Mouse (Mus musculus): ENCODE data around the gene Pacsin2. TPM values are rescaled to one million over a fixed set of nuclear protein-coding genes. Genes with fewer than 3 reads are reported as not detected.

Pacsin2 gene
- polyA plus RNA-seq, 1 experiment from 2014 or later = 61.0 TPM

DNA sequence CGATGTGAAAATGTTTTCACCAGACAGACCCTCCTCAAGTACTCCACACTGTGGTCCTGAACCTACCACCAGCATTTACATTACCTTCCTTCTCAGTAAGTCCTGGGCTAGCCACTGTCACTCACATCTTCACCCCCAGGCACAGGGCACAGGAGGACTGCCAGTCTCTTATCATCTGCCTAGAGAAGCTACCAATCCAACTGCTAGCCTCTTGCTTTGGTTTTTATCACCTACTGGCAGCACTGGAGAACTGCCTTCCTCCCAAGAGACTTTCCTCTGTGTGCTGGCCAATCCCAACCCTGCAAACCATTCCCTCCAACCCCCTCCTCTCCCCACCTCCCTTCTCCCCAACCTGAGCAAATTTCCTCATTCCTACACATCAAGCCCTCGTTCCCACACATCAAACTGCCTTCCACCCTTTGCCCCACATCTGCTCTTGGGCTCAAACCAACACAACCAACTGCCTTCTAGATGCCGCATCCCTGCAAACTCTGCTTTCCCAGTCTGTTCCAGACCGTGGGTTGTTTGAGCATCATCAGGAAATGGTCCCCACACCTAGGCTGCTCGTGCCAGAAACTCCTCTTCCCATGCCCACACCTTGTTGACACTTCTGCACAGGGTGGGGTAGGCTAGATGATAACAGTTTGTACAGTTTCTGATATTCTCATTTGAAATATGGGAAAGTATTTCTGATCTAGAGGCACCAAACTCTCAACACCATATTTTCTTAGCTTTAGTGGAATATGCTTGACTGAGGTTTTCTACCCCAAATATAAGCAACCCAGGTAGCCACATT is 40.6 kb downstream of the Pacsin2 start:
- WGBS = 74% methylated on average over 5 of the region's 5 CpGs
- Histone ChIP-seq H3K4me1 (peaks cover 20% of the 10 kb centered on the region), H3K27ac (no peak overlapping the region)

DNA sequence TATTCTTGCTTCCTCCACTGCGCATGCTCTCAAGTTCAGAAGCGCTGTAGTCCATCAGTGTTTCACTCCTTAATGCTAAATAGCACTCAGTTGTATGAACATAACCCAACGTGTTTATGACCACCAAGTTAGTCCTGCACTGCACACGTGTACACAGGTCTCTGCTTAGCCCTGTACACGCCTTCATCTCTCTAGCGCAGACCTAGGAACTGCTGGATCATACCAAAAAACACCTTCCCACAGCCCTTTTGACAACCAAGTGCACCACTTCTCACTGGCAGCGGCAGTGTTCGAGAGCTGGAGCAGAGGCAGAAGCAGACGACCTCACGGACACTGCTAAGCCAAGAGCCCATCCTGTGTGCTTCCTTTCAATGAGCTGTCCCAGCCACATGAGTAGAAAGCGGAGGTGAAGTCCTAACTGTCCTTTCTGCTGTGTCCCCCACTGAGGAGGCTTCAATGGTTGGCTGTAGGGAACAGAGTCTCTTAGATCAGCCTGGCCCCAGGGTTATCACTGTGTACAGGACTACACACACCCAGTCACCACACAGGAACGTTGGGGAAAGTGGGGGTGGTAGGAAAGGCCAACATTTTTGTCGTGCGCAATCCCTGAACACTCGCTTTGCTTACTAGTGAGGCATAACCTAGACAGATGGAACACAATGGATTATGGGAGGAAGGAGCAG is 42.0 kb downstream of the Pacsin2 start:
- no peak for DNase-seq (ENCODE audit: low spot score)
- 93% methylated on average over 15 of the region's 15 CpGs for WGBS
- Histone ChIP-seq H3K4me3 (no peak overlapping the region), H3K36me3 (no peaks in the 10 kb centered on the region), H3K9me3 (replicated peaks) (no peaks in the 10 kb centered on the region), H3K4me1 (peaks cover 20% of the 10 kb centered on the region), H3K27me3 (ENCODE audit: low read depth, poor library complexity, severe bottlenecking) (no peaks in the 10 kb centered on the region), H3K27ac (no peak overlapping the region)

More for the DNA sequence above, 40.6 kb downstream of the Pacsin2 start:
- DNase-seq (ENCODE audit: low spot score) = no peak
- Histone ChIP-seq H3K9me3 (replicated peaks) (no peaks in the 10 kb centered on the region), H3K36me3 (no peaks in the 10 kb centered on the region), H3K27me3 (ENCODE audit: low read depth, poor library complexity, severe bottlenecking) (no peaks in the 10 kb centered on the region), H3K4me3 (no peak overlapping the region)

DNA sequence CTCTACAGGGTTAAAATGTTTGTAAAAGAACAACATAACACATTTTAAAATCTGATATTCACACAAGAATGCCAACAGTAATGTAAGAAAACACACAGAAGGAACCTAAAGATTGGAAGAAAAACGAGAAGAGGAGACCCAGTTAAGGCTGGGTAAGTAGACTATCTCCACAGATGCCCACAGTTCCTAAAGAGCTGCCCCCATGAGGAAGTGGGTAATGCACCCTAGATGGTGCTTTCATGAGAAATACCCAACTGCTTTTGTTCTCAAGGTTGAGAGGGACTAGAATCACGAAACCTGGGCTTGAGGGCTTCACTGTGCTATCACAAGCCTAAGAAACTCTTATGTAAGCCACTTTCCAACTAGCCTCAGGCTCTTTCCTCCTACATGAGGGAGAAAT is 44.8 kb downstream of the Pacsin2 start:
- H3K4me3 ChIP-seq = no peak overlapping the region
- no peak overlapping the region for H3K27ac ChIP-seq
- no peaks in the 10 kb centered on the region for H3K9me3 ChIP-seq (replicated peaks)
- 76% methylated on average over 2 of the region's 2 CpGs for WGBS
- DNase-seq (ENCODE audit: low spot score) = no peak
- H3K4me1 ChIP-seq = peaks cover 8% of the 10 kb centered on the region; the same call in 1 of the 2 replicates
- H3K36me3 ChIP-seq = no peaks in the 10 kb centered on the region
- no peaks in the 10 kb centered on the region for H3K27me3 ChIP-seq (ENCODE audit: low read depth, poor library complexity, severe bottlenecking)

- Histone ChIP-seq H3K9me3 (replicated peaks) (no peaks in the 10 kb centered on the region), H3K27me3 (ENCODE audit: low read depth, poor library complexity, severe bottlenecking) (no peaks in the 10 kb centered on the region), H3K27ac (no peak overlapping the region), H3K4me1 (peaks cover 5% of the 10 kb centered on the region; the same call in 1 of the 2 replicates), H3K36me3 (no peaks in the 10 kb centered on the region), H3K4me3 (no peak overlapping the region)
- DNase-seq (ENCODE audit: low spot score) = no peak
Observed at GRCm38 (mm10) chr15:83418685-83419084, 45.7 kb downstream of the Pacsin2 start.

DNA sequence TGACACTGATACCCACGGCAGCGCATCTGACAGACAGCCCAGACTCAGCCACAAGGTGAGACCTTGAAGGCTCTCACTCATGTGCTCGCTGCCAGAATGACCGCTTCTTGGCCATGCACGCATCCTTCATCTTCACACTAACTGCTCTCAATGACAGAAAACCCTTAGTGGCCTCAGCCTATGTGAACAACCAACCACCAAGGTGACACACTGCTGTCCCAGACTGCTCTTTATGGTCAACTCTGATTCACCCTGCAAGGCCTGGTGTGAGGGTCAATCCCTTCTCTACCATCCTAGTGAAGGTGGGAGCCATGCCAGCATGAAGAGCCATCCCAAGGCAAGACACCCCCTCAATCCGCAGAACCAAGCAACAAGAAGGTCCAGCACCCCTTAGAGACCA is 46.5 kb downstream of the Pacsin2 start:
- DNase-seq (ENCODE audit: low spot score) = no peak
- Histone ChIP-seq H3K27me3 (ENCODE audit: low read depth, poor library complexity, severe bottlenecking) (no peaks in the 10 kb centered on the region), H3K27ac (no peak overlapping the region), H3K36me3 (no peaks in the 10 kb centered on the region), H3K4me1 (0 out of 2 replicates have a peak, but pooled peaks cover 3% of the 10 kb centered on the region), H3K9me3 (replicated peaks) (no peaks in the 10 kb centered on the region), H3K4me3 (no peak overlapping the region)
- 91% methylated on average over 6 of the region's 6 CpGs for WGBS

GRCm38 (mm10) chr15:83417407-83417806 is 47.0 kb downstream of the Pacsin2 start:
- no peak for DNase-seq (ENCODE audit: low spot score)
- Histone ChIP-seq H3K36me3 (no peaks in the 10 kb centered on the region), H3K4me3 (no peak overlapping the region), H3K27ac (no peak overlapping the region), H3K27me3 (ENCODE audit: low read depth, poor library complexity, severe bottlenecking) (no peaks in the 10 kb centered on the region), H3K9me3 (replicated peaks) (no peaks in the 10 kb centered on the region), H3K4me1 (0 out of 2 replicates have a peak, but pooled peaks cover 3% of the 10 kb centered on the region)
- 80% methylated on average over 7 of the region's 7 CpGs for WGBS

- Histone ChIP-seq H3K9me3 (replicated peaks) (no peaks in the 10 kb centered on the region), H3K4me1 (peaks cover 10% of the 10 kb centered on the region), H3K4me3 (no peak overlapping the region), H3K27me3 (ENCODE audit: low read depth, poor library complexity, severe bottlenecking) (no peaks in the 10 kb centered on the region), H3K36me3 (no peaks in the 10 kb centered on the region), H3K27ac (no peak overlapping the region)
- 80% methylated on average over 6 of the region's 6 CpGs for WGBS
- DNase-seq (ENCODE audit: low spot score) = no peak
Observed at GRCm38 (mm10) chr15:83415391-83415790, 49.0 kb downstream of the Pacsin2 start.

DNA sequence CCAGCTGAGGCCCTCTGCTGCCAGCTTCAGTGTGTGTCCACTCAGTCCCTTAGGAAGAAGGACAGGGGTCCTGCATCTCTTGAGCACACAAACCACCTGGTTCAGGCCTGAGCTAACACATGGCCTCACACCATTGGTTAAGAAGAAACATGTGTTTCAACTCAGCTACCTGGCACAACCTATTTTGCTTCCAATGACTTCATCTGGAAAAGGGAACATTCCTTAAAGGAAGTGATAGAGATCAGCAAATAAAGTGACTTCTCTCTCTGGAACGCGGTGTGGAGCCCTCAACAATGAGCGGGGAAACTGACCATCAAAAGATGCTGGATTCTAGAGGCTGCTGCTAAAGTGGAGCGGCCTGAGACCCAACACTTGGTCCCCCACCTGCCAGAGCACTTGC is 52.8 kb downstream of the Pacsin2 start:
- 90% methylated on average over 4 of the region's 4 CpGs for WGBS
- no peak for DNase-seq (ENCODE audit: low spot score)
- Histone ChIP-seq H3K4me3 (no peak overlapping the region), H3K4me1 (peaks cover 10% of the 10 kb centered on the region), H3K27ac (no peak overlapping the region; the same call in 1 of the 2 replicates), H3K36me3 (0 out of 2 replicates have a peak, but pooled peaks cover 2% of the 10 kb centered on the region), H3K9me3 (replicated peaks) (no peaks in the 10 kb centered on the region), H3K27me3 (ENCODE audit: low read depth, poor library complexity, severe bottlenecking) (no peaks in the 10 kb centered on the region)

DNA sequence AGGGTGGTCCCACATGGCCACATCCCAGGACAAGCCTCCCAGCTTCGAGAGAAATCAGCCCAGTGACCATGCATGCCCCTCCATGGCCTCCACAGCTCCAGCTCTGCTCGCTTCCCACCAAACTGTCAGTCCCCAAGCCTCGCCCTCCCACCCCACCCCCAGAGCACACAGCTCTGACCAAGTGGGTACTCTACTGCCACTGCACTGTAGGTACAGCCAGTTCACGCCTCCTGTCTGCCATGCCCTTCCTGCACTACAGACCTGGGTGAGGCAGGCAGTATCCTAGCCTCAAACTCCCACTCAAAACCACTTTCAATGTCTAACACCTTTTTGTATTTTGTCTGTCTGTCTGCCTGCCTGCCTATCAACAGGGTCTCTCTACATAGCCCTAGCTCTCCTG is 53.7 kb downstream of the Pacsin2 start:
- Histone ChIP-seq H3K4me3 (no peak overlapping the region), H3K27ac (no peak overlapping the region), H3K36me3 (peaks cover 8% of the 10 kb centered on the region; the same call in 1 of the 2 replicates), H3K27me3 (ENCODE audit: low read depth, poor library complexity, severe bottlenecking) (no peaks in the 10 kb centered on the region), H3K4me1 (peaks cover 10% of the 10 kb centered on the region), H3K9me3 (replicated peaks) (no peaks in the 10 kb centered on the region)
- 92% methylated on average over 4 of the region's 4 CpGs for whole genome bisulfite sequencing
- no peak for DNase-seq (ENCODE audit: low spot score)

DNA sequence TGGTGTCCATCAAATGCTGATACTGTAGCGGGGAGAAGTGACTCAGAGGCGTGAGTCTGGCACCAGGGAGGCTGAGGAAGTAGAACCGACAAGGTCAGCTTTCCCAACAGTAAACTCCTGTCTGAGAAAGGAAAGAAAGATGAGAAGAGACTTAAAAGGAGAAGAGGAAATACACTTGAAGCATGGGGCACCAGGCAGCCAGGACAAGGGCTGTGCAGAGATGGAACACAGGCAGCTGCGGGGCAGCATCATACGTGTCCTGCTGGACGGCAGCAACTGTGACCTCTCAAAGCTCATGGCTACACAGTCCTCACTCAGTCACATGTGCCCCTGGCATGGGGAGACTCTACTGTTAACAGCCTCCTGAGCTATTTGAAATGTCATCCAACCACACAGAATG is 54.1 kb downstream of the Pacsin2 start:
- peaks cover 8% of the 10 kb centered on the region; the same call in 1 of the 2 replicates for H3K36me3 ChIP-seq
- peaks cover 10% of the 10 kb centered on the region for H3K4me1 ChIP-seq
- no peaks in the 10 kb centered on the region for H3K27me3 ChIP-seq (ENCODE audit: low read depth, poor library complexity, severe bottlenecking)
- no peak overlapping the region for H3K27ac ChIP-seq
- no peak for DNase-seq (ENCODE audit: low spot score)
- H3K9me3 ChIP-seq (replicated peaks) = no peaks in the 10 kb centered on the region
- 83% methylated on average over 6 of the region's 6 CpGs for WGBS
- no peak overlapping the region for H3K4me3 ChIP-seq

- DNase-seq (ENCODE audit: low spot score) = no peak
- Histone ChIP-seq H3K9me3 (replicated peaks) (no peaks in the 10 kb centered on the region), H3K27me3 (ENCODE audit: low read depth, poor library complexity, severe bottlenecking) (no peaks in the 10 kb centered on the region), H3K4me3 (no peak overlapping the region), H3K27ac (no peak overlapping the region), H3K36me3 (peaks cover 8% of the 10 kb centered on the region; the same call in 1 of the 2 replicates), H3K4me1 (peaks cover 10% of the 10 kb centered on the region)
- WGBS = 79% methylated on average over 8 of the region's 8 CpGs
Observed at GRCm38 (mm10) chr15:83408692-83409442, 55.5 kb downstream of the Pacsin2 start.

DNA sequence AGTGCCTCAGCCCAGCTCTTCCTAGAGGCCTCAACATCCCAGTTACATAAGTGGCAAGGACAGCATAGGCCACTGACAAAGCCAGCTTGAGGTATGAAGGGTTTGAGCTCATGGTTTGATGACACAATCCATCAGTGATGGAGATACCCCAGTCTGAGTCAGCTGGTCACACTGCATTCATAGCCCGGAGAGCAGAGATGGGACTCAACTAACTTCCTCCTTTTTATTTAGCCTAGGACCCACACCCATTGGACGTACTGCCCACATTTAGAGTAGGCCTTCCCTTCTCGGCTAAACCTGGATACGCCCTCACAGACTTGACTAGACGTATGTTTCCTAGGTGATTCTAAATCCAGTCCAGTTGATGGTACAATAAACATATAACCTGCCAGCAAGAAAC is 56.2 kb downstream of the Pacsin2 start:
- H3K27me3 ChIP-seq (ENCODE audit: low read depth, poor library complexity, severe bottlenecking) = no peaks in the 10 kb centered on the region
- H3K4me1 ChIP-seq = peaks cover 10% of the 10 kb centered on the region
- peaks cover 8% of the 10 kb centered on the region; the same call in 1 of the 2 replicates for H3K36me3 ChIP-seq
- DNase-seq (ENCODE audit: low spot score) = no peak
- no peak overlapping the region for H3K4me3 ChIP-seq
- 92% methylated on average over 5 of the region's 5 CpGs for WGBS
- no peaks in the 10 kb centered on the region for H3K9me3 ChIP-seq (replicated peaks)
- no peak overlapping the region for H3K27ac ChIP-seq

DNA sequence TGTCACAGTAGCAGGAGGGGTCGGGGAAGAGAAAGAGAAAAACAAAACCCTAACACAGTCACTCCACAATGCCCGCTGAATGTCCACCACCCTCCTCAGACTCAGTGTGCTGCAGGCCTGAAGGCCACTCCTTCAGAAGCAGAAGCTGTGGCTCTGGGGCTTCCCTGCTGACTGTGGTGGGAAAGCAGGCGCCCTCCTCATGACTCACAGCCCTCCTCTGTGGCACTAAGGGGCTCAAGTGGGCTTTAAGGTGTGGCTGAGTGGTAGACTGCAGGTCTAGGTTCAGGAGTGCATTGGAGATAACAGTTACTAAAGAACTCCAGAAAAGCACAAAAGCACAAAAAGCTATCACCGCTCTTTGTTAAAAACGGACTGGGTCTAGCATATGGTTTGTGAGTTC is 56.9 kb downstream of the Pacsin2 start:
- H3K27ac ChIP-seq = no peak overlapping the region
- H3K4me3 ChIP-seq = no peak overlapping the region
- H3K27me3 ChIP-seq (ENCODE audit: low read depth, poor library complexity, severe bottlenecking) = no peaks in the 10 kb centered on the region
- H3K4me1 ChIP-seq = peaks cover 10% of the 10 kb centered on the region
- no peak for DNase-seq (ENCODE audit: low spot score)
- H3K9me3 ChIP-seq (replicated peaks) = no peaks in the 10 kb centered on the region
- WGBS = 83% methylated on average over 5 of the region's 5 CpGs
- H3K36me3 ChIP-seq = peaks cover 8% of the 10 kb centered on the region; the same call in 1 of the 2 replicates

All from limb, embryonic 10.5 days (tissue).